Mouse (Mus musculus) megakaryocyte, embryonic 14.5 days (primary cell): ENCODE measurements at regions not wholly inside any gene's neighbourhood (a gene's known extent, or its start where the extent isn't known, plus 50 kb on each side); places are given as distances from the start of the nearest gene placed in this dataset.

Experiments
- FLI1 ChIP-seq: IDR thresholded peaks from 2 replicates; pipeline ENCODE4 v1.6.1; 2012; ENCODE audit warnings: low read length, inconsistent platforms, mixed read lengths
- GATA1 ChIP-seq: IDR thresholded peaks from 3 replicates; pipeline ENCODE4 v1.6.1; 2012; ENCODE audit warnings: mixed read lengths, low read length, inconsistent platforms, borderline replicate concordance

DNA sequence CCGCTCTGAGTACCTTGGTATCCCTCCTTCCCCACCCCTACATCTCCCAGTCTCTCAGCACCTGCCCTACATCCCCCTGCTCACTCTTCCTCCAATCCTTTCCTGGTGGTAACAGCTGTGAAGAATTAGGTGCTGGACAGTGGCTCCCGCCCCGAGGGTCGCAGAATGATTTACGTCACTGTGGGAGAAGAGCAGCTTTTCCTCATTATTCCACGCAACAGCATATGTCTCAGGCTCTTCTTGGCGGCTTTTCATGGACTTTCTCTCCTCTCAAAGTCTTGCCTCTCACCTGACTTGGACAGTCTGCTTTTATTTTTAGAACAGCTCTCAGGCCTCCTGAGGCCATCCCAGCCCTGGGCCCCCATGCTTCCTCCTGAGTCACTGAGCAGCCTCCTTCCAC, 103.8 kb upstream of the Aldh1a3 start:
- no peak for TF ChIP-seq FLI1
- no peak for TF ChIP-seq GATA1
